Mouse (Mus musculus) spleen, adult 2 months (tissue): Measurements from ENCODE around the gene Tmsb10. TPM values are rescaled to one million over a fixed set of nuclear protein-coding genes. Genes with fewer than 3 reads are reported as not detected.

Experiments used
- DNase-seq, 2 experiments: peaks; one replicate each; pipeline versions ENCODE4 v3.0.0 to v3.0.0-alpha.2; 2012 to 2021; ENCODE audit warnings: low spot score in 2 of 2, low read depth in 1 of 2
- H3K27ac ChIP-seq: fragments of 200-500 bp; 2 replicates; pipeline ENCODE4 v1.5.1; 2012; ENCODE audit warnings: low read length, inconsistent platforms; ENCODE audit not compliant: insufficient read depth
- H3K27me3 ChIP-seq: fragments of 200-500 bp; 2 replicates; pipeline ENCODE4 v1.6.1; 2012; ENCODE audit warnings: mild to moderate bottlenecking, moderate library complexity, low read length, inconsistent platforms; ENCODE audit not compliant: control insufficient read depth, insufficient read depth
- H3K36me3 ChIP-seq: fragments of 200-500 bp; 2 replicates; pipeline ENCODE4 v1.6.1; 2012; ENCODE audit warnings: mild to moderate bottlenecking, low read length, inconsistent platforms; ENCODE audit not compliant: control insufficient read depth, insufficient read depth
- H3K4me1 ChIP-seq: fragments of 200-500 bp; 2 replicates; pipeline ENCODE4 v1.6.1; 2011; ENCODE audit warnings: inconsistent platforms; ENCODE audit not compliant: control insufficient read depth, insufficient read depth, insufficient read length
- H3K4me3 ChIP-seq: fragments of 200-500 bp; 2 replicates; pipeline ENCODE4 v1.5.1; 2011; ENCODE audit warnings: mild to moderate bottlenecking, inconsistent platforms; ENCODE audit not compliant: insufficient read depth, insufficient read length; ENCODE audit errors: extremely low read depth
- CTCF ChIP-seq: fragments of 200-500 bp; IDR thresholded peaks from 2 replicates; pipeline ENCODE4 v1.5.1; 2011; ENCODE audit warnings: mild to moderate bottlenecking, inconsistent platforms; ENCODE audit not compliant: insufficient read depth, insufficient read length, insufficient replicate concordance; ENCODE audit errors: extremely low read depth
- POLR2A ChIP-seq: fragments of 200-500 bp; IDR thresholded peaks from 2 replicates; pipeline ENCODE4 v1.6.1; 2011; ENCODE audit warnings: low read depth, low read length, inconsistent platforms
- WGBS: fragments of 180-500 bp; shearing (Covaris S2); methylation state at CpG from one replicate; pipeline ENCODE4 v1.1.7; 2018; 5-methylcytosine and 5-hydroxymethylcytosine counted together
- polyA plus RNA-seq: library from polyadenylated mRNA; depleted of rRNA; stranded (reverse); fragments of >200 nt; gene quantifications from 2 replicates; pipeline ENCODE4 v1.2.3, GENCODE M21; 2012

The Tmsb10 gene
- polyA plus RNA-seq, 1 experiment, result 143 TPM

DNA sequence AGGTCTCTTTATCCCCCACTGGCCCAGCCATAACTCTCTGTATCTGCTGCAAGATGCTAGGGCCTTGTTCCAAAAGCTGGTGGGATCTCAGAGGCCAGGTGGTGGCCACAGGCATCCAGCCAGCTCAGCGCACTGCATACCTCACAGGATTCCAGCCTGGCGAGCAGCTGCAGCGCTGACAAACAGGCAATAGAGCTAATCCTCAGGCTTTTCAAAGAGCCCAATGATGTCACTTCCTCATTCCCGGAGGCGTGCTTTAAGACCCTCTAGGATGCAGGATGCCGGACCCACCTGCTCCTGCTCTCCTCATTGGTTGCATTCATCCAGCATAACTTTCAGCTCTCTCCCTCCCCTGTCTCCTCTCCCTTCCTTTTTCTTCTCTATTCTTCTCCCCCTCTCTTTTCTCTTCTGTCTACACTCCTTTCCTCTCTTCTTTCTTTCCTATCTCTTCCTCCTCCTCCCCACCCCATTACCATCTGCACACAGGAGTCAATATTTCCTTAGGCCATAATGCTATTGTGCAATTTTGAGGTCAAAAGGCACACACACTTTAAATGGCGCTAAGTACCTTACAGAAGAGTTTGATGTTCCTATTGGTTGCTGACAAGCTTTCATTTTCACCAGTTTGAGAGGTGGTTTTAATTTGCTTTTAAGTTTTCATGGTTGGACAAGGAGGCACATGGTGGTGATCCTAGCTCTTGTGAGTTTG lies 30.6 kb upstream of the Tmsb10 start:
- 82% methylated on average over 7 of the region's 7 CpGs for WGBS
- H3K4me1 ChIP-seq, result peaks cover 13% of the 10 kb centered on the region; the same call in 1 of the 2 replicates
- H3K27ac ChIP-seq, result peak overlapping the region; percentile 73
- H3K27me3 ChIP-seq, result no peaks in the 10 kb centered on the region
- no peak for TF ChIP-seq CTCF
- H3K36me3 ChIP-seq, result no peaks in the 10 kb centered on the region
- H3K4me3 ChIP-seq, result no peak overlapping the region
- no peak for DNase-seq

- H3K36me3 ChIP-seq, result no peaks in the 10 kb centered on the region
- whole genome bisulfite sequencing, result 83% methylated on average over 4 of the region's 4 CpGs
- H3K4me1 ChIP-seq, result peaks cover 5% of the 10 kb centered on the region; the same call in 1 of the 2 replicates
- H3K4me3 ChIP-seq, result no peak overlapping the region
- TF ChIP-seq CTCF (no peak), POLR2A (no peak)
- no peak for DNase-seq
- no peaks in the 10 kb centered on the region for H3K27me3 ChIP-seq
- peak overlapping the region; percentile 24; the same call in 1 of the 2 replicates for H3K27ac ChIP-seq
Observed at GRCm38 (mm10) chr6:72982506-72982905, 24.0 kb upstream of the Tmsb10 start.

DNA sequence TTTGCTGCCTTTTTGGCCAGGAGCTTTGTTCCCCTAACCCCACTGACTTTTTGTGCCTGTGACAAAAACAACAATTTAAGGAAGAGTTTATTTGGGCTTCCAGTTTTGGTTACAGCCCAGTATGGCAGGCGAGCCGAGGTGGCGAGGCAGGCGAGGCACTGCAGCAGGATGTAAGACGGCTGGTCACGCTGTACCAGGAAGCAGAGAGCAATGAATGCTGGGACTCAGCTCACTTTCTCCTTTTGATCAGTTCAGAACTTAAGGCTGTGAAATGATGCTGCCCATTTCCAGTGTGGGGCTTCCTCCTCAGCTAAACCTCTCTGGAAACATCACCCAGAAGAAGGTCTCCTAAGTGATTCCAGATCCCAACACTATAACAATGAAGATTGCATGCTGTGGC lies 23.3 kb upstream of the Tmsb10 start:
- Histone ChIP-seq H3K27me3 (no peaks in the 10 kb centered on the region), H3K36me3 (no peaks in the 10 kb centered on the region), H3K4me3 (no peak overlapping the region), H3K27ac (peak overlapping the region; percentile 24; the same call in 1 of the 2 replicates), H3K4me1 (peaks cover 5% of the 10 kb centered on the region; the same call in 1 of the 2 replicates)
- DNase-seq, result peak in 1 of 2 experiments; percentile 32
- 44% methylated on average over 6 of the region's 6 CpGs for WGBS
- TF ChIP-seq POLR2A, result no peak
- TF ChIP-seq CTCF, result no peak

DNA sequence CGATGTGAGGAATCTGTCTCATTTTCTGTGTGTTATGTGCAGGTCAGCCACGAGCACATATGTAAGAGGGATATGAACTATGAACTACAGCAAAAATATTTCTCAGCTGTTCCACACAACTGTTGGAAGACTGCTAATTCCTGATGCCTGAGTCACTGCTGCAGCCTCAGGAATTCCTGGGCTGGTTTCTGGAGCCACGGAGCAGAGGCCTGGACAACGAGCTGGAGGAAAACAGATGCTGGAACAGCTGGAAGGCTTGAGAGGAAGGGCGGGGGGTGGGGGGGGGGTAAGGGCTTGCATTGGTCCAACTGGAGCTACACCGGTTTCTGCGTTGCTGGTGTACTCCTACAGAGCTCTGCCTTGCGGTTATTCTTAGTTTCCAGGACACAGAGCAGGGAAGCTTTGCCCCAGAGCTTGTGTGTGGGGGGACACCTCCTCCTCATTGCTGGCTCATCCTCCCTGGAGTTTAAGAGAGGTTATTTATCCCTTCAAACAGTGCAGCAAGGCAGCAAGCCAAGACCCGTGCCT lies 22.6 kb upstream of the Tmsb10 start:
- WGBS, result 84% methylated on average over 9 of the region's 9 CpGs
- Histone ChIP-seq H3K4me1 (peaks cover 5% of the 10 kb centered on the region; the same call in 1 of the 2 replicates), H3K4me3 (no peak overlapping the region), H3K27me3 (no peaks in the 10 kb centered on the region), H3K36me3 (no peaks in the 10 kb centered on the region), H3K27ac (0 out of 2 replicates have a peak overlapping the region, but pooled peaks have one; percentile 19)
- no peak for DNase-seq
- no peak for TF ChIP-seq POLR2A
- no peak for TF ChIP-seq CTCF

DNA sequence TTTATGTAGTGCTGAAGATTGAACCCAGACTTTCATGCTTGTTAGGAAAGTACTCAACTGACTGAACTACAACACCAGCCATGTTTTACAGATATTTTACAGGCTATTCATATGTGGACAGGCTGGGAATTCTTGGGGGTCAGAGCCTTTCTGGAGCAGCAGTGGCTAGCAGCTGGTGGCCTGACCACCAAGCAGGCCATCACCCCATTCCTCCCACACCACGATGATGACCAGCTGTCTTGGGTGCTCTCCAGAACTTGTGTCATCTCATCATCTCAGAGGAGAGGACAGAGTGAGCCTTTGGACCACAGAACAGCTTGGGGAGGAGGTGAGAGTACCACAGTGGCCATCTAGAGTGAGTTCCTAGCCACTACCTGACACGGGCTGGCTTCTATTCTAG lies 18.3 kb upstream of the Tmsb10 start:
- WGBS, result 87% methylated on average over 2 of the region's 2 CpGs
- Histone ChIP-seq H3K27me3 (no peaks in the 10 kb centered on the region), H3K4me1 (peaks cover 2% of the 10 kb centered on the region; the same call in 1 of the 2 replicates), H3K27ac (no peak overlapping the region), H3K4me3 (no peak overlapping the region), H3K36me3 (no peaks in the 10 kb centered on the region)
- no peak for DNase-seq
- TF ChIP-seq CTCF (no peak), POLR2A (no peak)

GRCm38 (mm10) chr6:72971074-72971473 lies 12.5 kb upstream of the Tmsb10 start:
- TF ChIP-seq CTCF (no peak), POLR2A (no peak)
- no peaks in the 10 kb centered on the region for H3K4me1 ChIP-seq
- H3K27me3 ChIP-seq, result no peaks in the 10 kb centered on the region
- WGBS, result 59% methylated on average over 3 of the region's 3 CpGs
- H3K36me3 ChIP-seq, result no peaks in the 10 kb centered on the region
- H3K4me3 ChIP-seq, result no peak overlapping the region
- DNase-seq, result no peak
- H3K27ac ChIP-seq, result no peak overlapping the region

- H3K27ac ChIP-seq, result no peak overlapping the region
- H3K4me1 ChIP-seq, result no peaks in the 10 kb centered on the region
- H3K27me3 ChIP-seq, result no peaks in the 10 kb centered on the region
- no peak for DNase-seq
- 92% methylated on average over 3 of the region's 3 CpGs for WGBS
- H3K36me3 ChIP-seq, result no peaks in the 10 kb centered on the region
- no peak overlapping the region for H3K4me3 ChIP-seq
- TF ChIP-seq POLR2A (no peak), CTCF (no peak)
Observed at GRCm38 (mm10) chr6:72969787-72970186, 11.2 kb upstream of the Tmsb10 start.
